In the genomic region with DNA sequence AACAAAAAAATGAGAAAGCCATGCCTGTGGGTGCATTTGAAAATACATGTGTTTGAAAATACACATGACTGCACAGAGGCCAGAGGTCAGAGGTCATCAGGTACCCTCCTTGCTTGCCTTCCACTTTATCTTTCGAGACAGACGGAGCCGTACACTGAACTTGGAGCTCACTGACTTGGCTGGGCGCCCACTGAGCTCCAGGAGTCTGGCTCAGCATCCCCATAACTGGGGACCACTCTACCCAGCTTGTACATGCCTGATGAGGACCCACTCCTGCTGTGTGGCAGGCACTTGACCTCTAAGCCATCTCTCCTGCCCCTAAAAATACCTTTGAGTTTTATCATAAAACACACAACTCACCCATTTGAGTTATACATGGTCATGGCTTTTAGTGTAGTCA, we compare ENCODE assay signal across 17 mouse cellular contexts. TPM values are rescaled to one million over a fixed set of nuclear protein-coding genes. Genes with fewer than 3 reads are reported as not detected.
DNase-seq lines count a peak whose midpoint lies in the region; ATAC-seq and TF ChIP-seq lines count a peak whose summit lies in the region.
"Had no signal": no experiment of that assay in that cellular context is flagged by ENCODE, and none has a peak within 500 bp of the region (broad histone marks: within the 10 kb centered on the region; RNA-seq: fewer than 3 reads in every experiment).

No protein-coding gene starts in this region.

- H3K27ac ChIP-seq in embryonic facial prominence, embryonic 14.5 days (replicated peaks; ENCODE audit: low read depth, low read length) = no peak overlapping the region
- no peak overlapping the region for H3K27ac ChIP-seq in embryonic facial prominence, embryonic 10.5 days (replicated peaks)
- H3K27ac ChIP-seq in hindbrain, embryonic 11.5 days (ENCODE audit: low read depth, low read length) = 0 out of 2 replicates have a peak overlapping the region, but pooled peaks have one; percentile 30
- H3K27ac ChIP-seq in hindbrain, embryonic 16.5 days (ENCODE audit: low read depth, low read length) = no peak overlapping the region
- peak overlapping the region; percentile 35 for H3K27ac ChIP-seq in midbrain, embryonic 10.5 days (replicated peaks)
- H3K27ac ChIP-seq in midbrain, postnatal 0 days (ENCODE audit: low read depth, low read length) = no peak overlapping the region
- H3K27ac ChIP-seq in limb, embryonic 10.5 days = no peak overlapping the region
- H3K27ac ChIP-seq: forebrain, embryonic 12.5 days; limb, embryonic 12.5 days; liver, embryonic 13.5 days had no signal

- H3K36me3 ChIP-seq in embryonic facial prominence, embryonic 14.5 days (ENCODE audit: control insufficient read depth, insufficient read depth, low read length) = no peaks in the 10 kb centered on the region
- no peaks in the 10 kb centered on the region for H3K36me3 ChIP-seq in embryonic facial prominence, embryonic 10.5 days (replicated peaks)
- H3K36me3 ChIP-seq in hindbrain, embryonic 11.5 days (ENCODE audit: control insufficient read depth, insufficient read depth, low read length) = no peaks in the 10 kb centered on the region
- no peaks in the 10 kb centered on the region for H3K36me3 ChIP-seq in hindbrain, embryonic 16.5 days (ENCODE audit: control insufficient read depth, insufficient read depth, low read length)
- H3K36me3 ChIP-seq in midbrain, embryonic 10.5 days = no peaks in the 10 kb centered on the region
- H3K36me3 ChIP-seq in midbrain, postnatal 0 days (ENCODE audit: insufficient read depth, low read length) = no peaks in the 10 kb centered on the region
- no peaks in the 10 kb centered on the region for H3K36me3 ChIP-seq in limb, embryonic 10.5 days
- H3K36me3 ChIP-seq: forebrain, embryonic 12.5 days; limb, embryonic 12.5 days; liver, embryonic 13.5 days; neural tube, embryonic 13.5 days had no signal

- no peak for ATAC-seq in embryonic facial prominence, embryonic 14.5 days (ENCODE audit: low read depth)
- ATAC-seq in hindbrain, embryonic 11.5 days (ENCODE audit: low FRiP score) = no peak
- no peak for ATAC-seq in hindbrain, embryonic 16.5 days
- no peak for ATAC-seq in midbrain, postnatal 0 days (ENCODE audit: low FRiP score)
- ATAC-seq: lung, postnatal 0 days had no signal

- H3K9ac ChIP-seq in embryonic facial prominence, embryonic 14.5 days (ENCODE audit: low read depth, low read length) = no peak overlapping the region
- no peak overlapping the region for H3K9ac ChIP-seq in hindbrain, embryonic 11.5 days (ENCODE audit: low read depth, low read length)
- no peak overlapping the region for H3K9ac ChIP-seq in hindbrain, embryonic 16.5 days (ENCODE audit: low read depth, low read length)
- H3K9ac ChIP-seq in midbrain, postnatal 0 days (replicated peaks; ENCODE audit: low read length, poor library complexity, severe bottlenecking) = no peak overlapping the region
- H3K9ac ChIP-seq: forebrain, embryonic 12.5 days; limb, embryonic 12.5 days; liver, embryonic 13.5 days; neural tube, embryonic 13.5 days had no signal

- H3K4me2 ChIP-seq in embryonic facial prominence, embryonic 14.5 days (ENCODE audit: low read depth, low read length) = no peak overlapping the region
- H3K4me2 ChIP-seq in hindbrain, embryonic 11.5 days (replicated peaks; ENCODE audit: low read depth, low read length) = no peak overlapping the region
- H3K4me2 ChIP-seq in hindbrain, embryonic 16.5 days (ENCODE audit: low read length) = no peak overlapping the region
- no peak overlapping the region for H3K4me2 ChIP-seq in midbrain, postnatal 0 days (ENCODE audit: low read depth, low read length, poor library complexity, severe bottlenecking)
- H3K4me2 ChIP-seq: forebrain, embryonic 12.5 days; limb, embryonic 12.5 days; liver, embryonic 13.5 days; neural tube, embryonic 13.5 days had no signal

- no peaks in the 10 kb centered on the region for H3K9me3 ChIP-seq in embryonic facial prominence, embryonic 14.5 days (ENCODE audit: control insufficient read depth, low read length)
- no peaks in the 10 kb centered on the region for H3K9me3 ChIP-seq in embryonic facial prominence, embryonic 10.5 days
- H3K9me3 ChIP-seq in hindbrain, embryonic 11.5 days (ENCODE audit: control insufficient read depth, low read length) = no peaks in the 10 kb centered on the region
- H3K9me3 ChIP-seq in hindbrain, embryonic 16.5 days (ENCODE audit: control insufficient read depth, low read length) = no peaks in the 10 kb centered on the region
- no peaks in the 10 kb centered on the region for H3K9me3 ChIP-seq in midbrain, embryonic 10.5 days (replicated peaks)
- no peaks in the 10 kb centered on the region for H3K9me3 ChIP-seq in midbrain, postnatal 0 days (ENCODE audit: low read length)
- H3K9me3 ChIP-seq in limb, embryonic 10.5 days (replicated peaks) = no peaks in the 10 kb centered on the region
- H3K9me3 ChIP-seq: forebrain, embryonic 12.5 days; limb, embryonic 12.5 days; liver, embryonic 13.5 days; neural tube, embryonic 13.5 days had no signal

- 59% methylated on average over 4 of the region's 4 CpGs for WGBS in embryonic facial prominence, embryonic 14.5 days
- WGBS in embryonic facial prominence, embryonic 10.5 days = 85% methylated on average over 4 of the region's 4 CpGs
- WGBS in hindbrain, embryonic 11.5 days = 66% methylated on average over 4 of the region's 4 CpGs
- 26% methylated on average over 4 of the region's 4 CpGs for WGBS in hindbrain, embryonic 16.5 days
- 92% methylated on average over 4 of the region's 4 CpGs for WGBS in midbrain, embryonic 10.5 days
- WGBS in midbrain, postnatal 0 days = 60% methylated on average over 4 of the region's 4 CpGs
- WGBS in limb, embryonic 10.5 days = 83% methylated on average over 4 of the region's 4 CpGs

- no peak overlapping the region for H3K4me3 ChIP-seq in embryonic facial prominence, embryonic 14.5 days (ENCODE audit: low read depth, low read length)
- no peak overlapping the region for H3K4me3 ChIP-seq in embryonic facial prominence, embryonic 10.5 days
- no peak overlapping the region for H3K4me3 ChIP-seq in hindbrain, embryonic 11.5 days (ENCODE audit: low read depth, low read length)
- H3K4me3 ChIP-seq in hindbrain, embryonic 16.5 days (ENCODE audit: low read length) = no peak overlapping the region
- no peak overlapping the region for H3K4me3 ChIP-seq in midbrain, embryonic 10.5 days
- no peak overlapping the region for H3K4me3 ChIP-seq in midbrain, postnatal 0 days (ENCODE audit: low read depth, low read length)
- H3K4me3 ChIP-seq in limb, embryonic 10.5 days = no peak overlapping the region
- H3K4me3 ChIP-seq: forebrain, embryonic 12.5 days; limb, embryonic 12.5 days; liver, embryonic 13.5 days; neural tube, embryonic 13.5 days had no signal

- DNase-seq in embryonic facial prominence, embryonic 14.5 days (ENCODE audit: low spot score) = peak; percentile 4
- DNase-seq in embryonic facial prominence, embryonic 10.5 days (ENCODE audit: low spot score) = no peak
- DNase-seq in hindbrain, embryonic 11.5 days (ENCODE audit: low spot score) = peak; percentile 11
- no peak for DNase-seq in midbrain, embryonic 10.5 days (ENCODE audit: low spot score)
- no peak for DNase-seq in midbrain, postnatal 0 days (ENCODE audit: low spot score)
- DNase-seq in limb, embryonic 10.5 days (ENCODE audit: low spot score) = peak; percentile 26
- DNase-seq: adrenal gland, postnatal 25 days; cerebellum, adult 9-10 months; embryo, embryonic 11 days; kidney, adult 8-10 months; liver, embryonic 13.5 days; thymus, postnatal 36 days had no signal

- no peaks in the 10 kb centered on the region for H3K27me3 ChIP-seq in embryonic facial prominence, embryonic 14.5 days (replicated peaks; ENCODE audit: control insufficient read depth, insufficient read depth, low read length)
- peaks cover 14% of the 10 kb centered on the region for H3K27me3 ChIP-seq in embryonic facial prominence, embryonic 10.5 days (replicated peaks; ENCODE audit: low read depth, poor library complexity, severe bottlenecking)
- H3K27me3 ChIP-seq in hindbrain, embryonic 11.5 days (ENCODE audit: control insufficient read depth, insufficient read depth, low read length) = peaks cover 2% of the 10 kb centered on the region; the same call in 1 of the 2 replicates
- H3K27me3 ChIP-seq in hindbrain, embryonic 16.5 days (replicated peaks; ENCODE audit: control insufficient read depth, insufficient read depth, low read length) = no peaks in the 10 kb centered on the region
- H3K27me3 ChIP-seq in midbrain, embryonic 10.5 days (ENCODE audit: low read depth, poor library complexity, severe bottlenecking) = peaks cover 29% of the 10 kb centered on the region
- H3K27me3 ChIP-seq in midbrain, postnatal 0 days (ENCODE audit: insufficient read depth, low read length) = no peaks in the 10 kb centered on the region
- H3K27me3 ChIP-seq in limb, embryonic 10.5 days (ENCODE audit: low read depth, poor library complexity, severe bottlenecking) = 0 out of 2 replicates have a peak, but pooled peaks cover 3% of the 10 kb centered on the region
- H3K27me3 ChIP-seq: limb, embryonic 12.5 days had no signal

- TF ChIP-seq CTCF in midbrain, postnatal 0 days (IDR thresholded peaks at IDR 0.05) = no peak

- H3K4me1 ChIP-seq in embryonic facial prominence, embryonic 14.5 days (ENCODE audit: control insufficient read depth, insufficient read depth, low read length) = peaks cover 20% of the 10 kb centered on the region
- peaks cover 22% of the 10 kb centered on the region for H3K4me1 ChIP-seq in embryonic facial prominence, embryonic 10.5 days
- no peaks in the 10 kb centered on the region for H3K4me1 ChIP-seq in hindbrain, embryonic 11.5 days (replicated peaks; ENCODE audit: control insufficient read depth, insufficient read depth, low read length)
- peaks cover 16% of the 10 kb centered on the region for H3K4me1 ChIP-seq in hindbrain, embryonic 16.5 days (ENCODE audit: control insufficient read depth, insufficient read depth, low read depth, low read length)
- peaks cover 35% of the 10 kb centered on the region for H3K4me1 ChIP-seq in midbrain, embryonic 10.5 days
- H3K4me1 ChIP-seq in midbrain, postnatal 0 days (ENCODE audit: insufficient read depth, low read length) = no peaks in the 10 kb centered on the region
- peaks cover 20% of the 10 kb centered on the region for H3K4me1 ChIP-seq in limb, embryonic 10.5 days

RNA-seq across cellular contexts. Expression of gene Plekhh2, which starts 2.5 kb away (rescaled TPM):
- polyA plus RNA-seq in embryonic facial prominence, embryonic 14.5 days (2014; fragmentation: Nextera tagmentation; extraction: Ambion mirVana) = 8.0 and 9.0 TPM in 2 replicates
- 6.1 TPM in 2 replicates for polyA plus RNA-seq in embryonic facial prominence, embryonic 10.5 days (2016; fragmentation: Nextera tagmentation; extraction: Ambion mirVana)
- 2.3 and 3.4 TPM in 2 replicates for polyA plus RNA-seq in hindbrain, embryonic 11.5 days (2014; fragmentation: Nextera tagmentation; extraction: Ambion mirVana)
- polyA plus RNA-seq in hindbrain, embryonic 16.5 days (2015; fragmentation: Nextera tagmentation; extraction: Ambion mirVana) = 1.2 and 2.1 TPM in 2 replicates
- polyA plus RNA-seq in midbrain, embryonic 10.5 days (2016; fragmentation: Nextera tagmentation; extraction: Ambion mirVana) = 2.9 and 4.0 TPM in 2 replicates
- 3.1 and 4.3 TPM in 2 replicates for total RNA-seq in midbrain, postnatal 0 days (2014; rRNA removed)
- polyA plus RNA-seq in midbrain, postnatal 0 days (2015; fragmentation: Nextera tagmentation; extraction: Ambion mirVana) = 1.2 and 1.6 TPM in 2 replicates
- polyA plus RNA-seq in limb, embryonic 10.5 days (2016; fragmentation: Nextera tagmentation; extraction: Ambion mirVana) = 3.9 and 5.0 TPM in 2 replicates

RNA-seq across cellular contexts. Expression of gene Thada, which starts 43.2 kb away (rescaled TPM):
- 6.2 and 6.9 TPM in 2 replicates for polyA plus RNA-seq in embryonic facial prominence, embryonic 14.5 days (2014; fragmentation: Nextera tagmentation; extraction: Ambion mirVana)
- 13.0 and 13.3 TPM in 2 replicates for polyA plus RNA-seq in embryonic facial prominence, embryonic 10.5 days (2016; fragmentation: Nextera tagmentation; extraction: Ambion mirVana)
- polyA plus RNA-seq in hindbrain, embryonic 11.5 days (2014; fragmentation: Nextera tagmentation; extraction: Ambion mirVana) = 7.9 and 13.1 TPM in 2 replicates
- polyA plus RNA-seq in hindbrain, embryonic 16.5 days (2015; fragmentation: Nextera tagmentation; extraction: Ambion mirVana) = 5.1 and 6.8 TPM in 2 replicates
- 10.3 and 10.8 TPM in 2 replicates for polyA plus RNA-seq in midbrain, embryonic 10.5 days (2016; fragmentation: Nextera tagmentation; extraction: Ambion mirVana)
- total RNA-seq in midbrain, postnatal 0 days (2014; rRNA removed) = 12.2 and 24.1 TPM in 2 replicates
- 2.8 and 4.3 TPM in 2 replicates for polyA plus RNA-seq in midbrain, postnatal 0 days (2015; fragmentation: Nextera tagmentation; extraction: Ambion mirVana)
- polyA plus RNA-seq in limb, embryonic 10.5 days (2016; fragmentation: Nextera tagmentation; extraction: Ambion mirVana) = 12.5 and 12.7 TPM in 2 replicates

Comparison
In these comparisons a context has a peak if more than half of its experiments do, and no peak if none do; other contexts are left out.
1. DNase-seq: peak in embryonic facial prominence, embryonic 14.5 days (single experiment), hindbrain, embryonic 11.5 days (single experiment) and limb, embryonic 10.5 days (single experiment); none in embryonic facial prominence, embryonic 10.5 days (single experiment), midbrain, embryonic 10.5 days (single experiment) and midbrain, postnatal 0 days (single experiment).
2. H3K27ac ChIP-seq: peak in hindbrain, embryonic 11.5 days (single experiment) and midbrain, embryonic 10.5 days (single experiment); none in embryonic facial prominence, embryonic 14.5 days (single experiment), embryonic facial prominence, embryonic 10.5 days (single experiment), hindbrain, embryonic 16.5 days (single experiment), midbrain, postnatal 0 days (single experiment) and limb, embryonic 10.5 days (single experiment).